Mouse (Mus musculus) liver (tissue): ENCODE results near the gene Mymk.

Source experiments
- DNase-seq: peaks from one replicate; pipeline ENCODE4 v3.0.0-alpha.2; 2020; ENCODE audit warnings: mixed read lengths

Gene Mymk

GRCm38 (mm10) chr2:27071978-27072377 lies at the start of gene Mymk:
Gene Mymk, minus strand, starts transcription at chr2:27072179.
- no peak for DNase-seq

- DNase-seq = peak; percentile 12
These were observed 48.3 kb upstream of the Mymk start for GRCm38 (mm10) chr2:27120241-27120641.

GRCm38 (mm10) chr2:27119766-27120165 lies 47.8 kb upstream of the Mymk start:
- no peak for DNase-seq

- no peak for DNase-seq
These were observed 46.5 kb upstream of the Mymk start for GRCm38 (mm10) chr2:27118452-27118851.

- DNase-seq = no peak
These were observed 42.2 kb upstream of the Mymk start for GRCm38 (mm10) chr2:27114169-27114568.

- DNase-seq = no peak
These were observed 40.6 kb upstream of the Mymk start for GRCm38 (mm10) chr2:27112585-27112984.

GRCm38 (mm10) chr2:27109052-27109451 lies 37.1 kb upstream of the Mymk start:
- no peak for DNase-seq

- DNase-seq = no peak
These were observed 36.2 kb upstream of the Mymk start for GRCm38 (mm10) chr2:27108144-27108543.

- no peak for DNase-seq
These were observed 34.8 kb upstream of the Mymk start for GRCm38 (mm10) chr2:27106816-27107215.

- no peak for DNase-seq
These were observed 31.6 kb upstream of the Mymk start for GRCm38 (mm10) chr2:27103554-27103953.

GRCm38 (mm10) chr2:27097776-27098175 lies 25.8 kb upstream of the Mymk start:
- DNase-seq = peak; percentile 25

- DNase-seq = no peak
These were observed 25.3 kb upstream of the Mymk start for GRCm38 (mm10) chr2:27097241-27097656.

GRCm38 (mm10) chr2:27096341-27096981 lies 24.5 kb upstream of the Mymk start:
- DNase-seq = no peak

GRCm38 (mm10) chr2:27095178-27095577 lies 23.2 kb upstream of the Mymk start:
- no peak for DNase-seq

GRCm38 (mm10) chr2:27089238-27089637 lies 17.3 kb upstream of the Mymk start:
- DNase-seq = no peak

GRCm38 (mm10) chr2:27088700-27089099 lies 16.7 kb upstream of the Mymk start:
- DNase-seq = no peak

- DNase-seq = no peak
These were observed 16.2 kb upstream of the Mymk start for GRCm38 (mm10) chr2:27088071-27088644.

- DNase-seq = no peak
These were observed 15.6 kb upstream of the Mymk start for GRCm38 (mm10) chr2:27087581-27087980.

GRCm38 (mm10) chr2:27086483-27087010 lies 14.6 kb upstream of the Mymk start:
- DNase-seq = no peak

GRCm38 (mm10) chr2:27085801-27086200 lies 13.8 kb upstream of the Mymk start:
- no peak for DNase-seq

GRCm38 (mm10) chr2:27084963-27085362 lies 13.0 kb upstream of the Mymk start:
- DNase-seq = no peak

- no peak for DNase-seq
These were observed 11.9 kb upstream of the Mymk start for GRCm38 (mm10) chr2:27083761-27084475.

GRCm38 (mm10) chr2:27079649-27080048 lies 7.7 kb upstream of the Mymk start:
- no peak for DNase-seq

- peak; percentile 56 for DNase-seq
These were observed 7.2 kb upstream of the Mymk start, which contains the start of gene Adamtsl2 for GRCm38 (mm10) chr2:27079152-27079584. Gene Adamtsl2, plus strand, starts transcription at chr2:27079379.
